Mouse (Mus musculus): ENCODE measurements at regions not wholly inside any gene's neighbourhood (a gene's known extent, or its start where the extent isn't known, plus 50 kb on each side); places are given as distances from the start of the nearest gene placed in this dataset.

DNA sequence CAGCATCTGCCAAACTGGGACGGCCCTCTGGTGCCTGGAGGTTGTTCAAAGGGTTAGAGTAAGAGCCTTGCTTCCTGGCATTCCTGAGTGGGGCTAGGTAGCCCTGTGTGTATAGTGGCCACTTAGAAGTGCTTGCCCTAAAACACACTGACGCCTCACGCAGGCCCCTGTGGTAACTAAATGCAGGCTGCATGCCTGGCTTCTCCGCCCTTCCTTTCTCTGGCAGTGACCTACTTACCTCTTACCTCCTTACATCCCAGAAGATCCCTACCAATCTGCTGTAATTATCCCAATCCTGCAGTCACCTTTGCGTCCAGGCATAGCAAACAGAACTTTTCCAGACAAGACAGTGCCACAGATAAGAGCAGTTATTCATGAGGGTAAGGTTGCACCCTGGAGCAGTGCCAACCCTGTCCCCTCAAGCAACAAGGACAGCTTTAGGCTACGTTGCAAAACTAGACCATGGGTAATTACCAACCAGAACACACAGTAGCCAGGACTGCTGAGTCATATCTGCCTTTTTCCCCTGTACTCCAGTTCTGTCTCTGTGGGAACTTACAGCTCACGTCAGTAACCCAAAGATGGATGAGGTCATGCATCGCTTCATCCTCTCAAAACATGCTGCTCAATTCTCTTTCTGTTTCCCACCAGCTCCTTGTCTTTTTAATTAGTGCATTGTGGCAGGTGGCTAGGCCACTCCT is 237.6 kb upstream of the Stt3b start:
- Histone ChIP-seq H3K4me1 (ENCODE audit: control insufficient read depth, insufficient read depth, low read length) (peaks cover 6% of the 10 kb centered on the region; the same call in 1 of the 2 replicates), H3K4me3 (ENCODE audit: insufficient read depth, low read depth, low read length) (no peak overlapping the region), H3K27me3 (replicated peaks; ENCODE audit: control insufficient read depth, insufficient read depth, low read length) (no peaks in the 10 kb centered on the region), H3K36me3 (ENCODE audit: control insufficient read depth, insufficient read depth, low read length) (no peaks in the 10 kb centered on the region), H3K27ac (ENCODE audit: insufficient read depth, low read depth, low read length) (no peak overlapping the region)
- TF ChIP-seq POLR2A (IDR thresholded peaks at IDR 0.05; ENCODE audit: low read depth, low read length) (no peak), CTCF (conservative IDR thresholded peaks at IDR 0.05; ENCODE audit: insufficient read depth, insufficient read length, low read depth, low read length) (no peak)
- WGBS: 46% methylated on average over 8 of the region's 8 CpGs
- DNase-seq: peak; percentile 14

DNA sequence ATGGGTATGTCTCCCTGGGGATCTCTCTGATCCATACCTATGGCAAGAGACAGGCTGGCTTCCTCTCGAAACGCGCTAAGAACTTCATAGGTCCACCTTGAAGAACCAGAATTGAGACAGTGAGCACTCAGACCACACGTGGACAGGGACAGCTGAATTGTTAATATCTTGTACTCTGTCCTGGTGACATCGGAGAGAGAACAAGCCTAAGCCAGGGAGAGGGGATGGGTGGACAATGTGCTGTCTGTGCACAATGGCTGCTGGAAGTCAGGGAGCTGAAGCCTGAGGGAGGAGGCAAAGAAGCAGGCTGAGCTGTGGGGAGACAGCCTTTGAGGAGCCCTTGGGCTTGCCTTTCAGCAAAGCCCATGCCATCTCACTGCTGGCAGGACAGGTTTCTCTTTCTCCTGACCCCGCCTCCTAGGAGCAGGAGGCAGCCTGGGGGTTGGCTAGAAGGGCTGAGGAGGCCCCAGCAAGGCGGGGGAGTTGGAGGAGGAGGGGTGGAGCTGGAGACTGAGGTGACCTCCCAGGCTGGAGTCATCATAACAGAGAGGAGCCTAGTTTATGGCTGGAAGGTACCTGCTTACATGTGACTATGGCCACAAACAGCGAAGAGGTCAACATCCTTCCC is 238.6 kb upstream of the Stt3b start:
- DNase-seq: no peak
- H3K4me1 ChIP-seq (ENCODE audit: control insufficient read depth, insufficient read depth, low read length): peaks cover 6% of the 10 kb centered on the region; the same call in 1 of the 2 replicates
- H3K27me3 ChIP-seq (replicated peaks; ENCODE audit: control insufficient read depth, insufficient read depth, low read length): no peaks in the 10 kb centered on the region
- no peak overlapping the region for H3K4me3 ChIP-seq (ENCODE audit: insufficient read depth, low read depth, low read length)
- TF ChIP-seq POLR2A (IDR thresholded peaks at IDR 0.05; ENCODE audit: low read depth, low read length) (no peak), CTCF (conservative IDR thresholded peaks at IDR 0.05; ENCODE audit: insufficient read depth, insufficient read length, low read depth, low read length) (no peak)
- no peaks in the 10 kb centered on the region for H3K36me3 ChIP-seq (ENCODE audit: control insufficient read depth, insufficient read depth, low read length)
- 65% methylated on average over 8 of the region's 8 CpGs for WGBS
- no peak overlapping the region for H3K27ac ChIP-seq (ENCODE audit: insufficient read depth, low read depth, low read length)

DNA sequence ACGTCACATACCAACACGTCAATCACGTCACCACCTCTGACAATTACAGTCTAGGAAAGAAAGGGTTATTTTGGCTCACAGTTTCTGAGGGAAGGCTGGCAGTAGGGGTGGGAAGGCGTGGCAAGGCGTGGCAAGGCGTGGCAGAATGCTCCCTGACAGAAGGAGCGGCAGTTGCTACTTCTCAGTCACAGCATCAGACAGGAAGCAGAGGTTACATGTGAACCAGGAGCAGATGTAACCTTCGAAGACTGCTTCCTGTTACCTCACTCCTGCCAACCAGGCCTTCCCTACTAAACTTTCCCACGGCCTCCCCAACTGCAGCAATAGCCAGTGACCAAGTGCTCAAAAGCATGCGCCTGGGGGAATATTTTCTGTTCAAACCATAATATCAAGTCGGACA is 240.9 kb upstream of the Stt3b start:
- TF ChIP-seq CTCF (conservative IDR thresholded peaks at IDR 0.05; ENCODE audit: insufficient read depth, insufficient read length, low read depth, low read length) (no peak), POLR2A (IDR thresholded peaks at IDR 0.05; ENCODE audit: low read depth, low read length) (no peak)
- Histone ChIP-seq H3K27ac (ENCODE audit: insufficient read depth, low read depth, low read length) (no peak overlapping the region), H3K4me1 (ENCODE audit: control insufficient read depth, insufficient read depth, low read length) (peaks cover 6% of the 10 kb centered on the region; the same call in 1 of the 2 replicates), H3K4me3 (ENCODE audit: insufficient read depth, low read depth, low read length) (no peak overlapping the region), H3K27me3 (replicated peaks; ENCODE audit: control insufficient read depth, insufficient read depth, low read length) (no peaks in the 10 kb centered on the region), H3K36me3 (ENCODE audit: control insufficient read depth, insufficient read depth, low read length) (no peaks in the 10 kb centered on the region)
- DNase-seq: no peak
- WGBS: 88% methylated on average over 11 of the region's 11 CpGs

DNA sequence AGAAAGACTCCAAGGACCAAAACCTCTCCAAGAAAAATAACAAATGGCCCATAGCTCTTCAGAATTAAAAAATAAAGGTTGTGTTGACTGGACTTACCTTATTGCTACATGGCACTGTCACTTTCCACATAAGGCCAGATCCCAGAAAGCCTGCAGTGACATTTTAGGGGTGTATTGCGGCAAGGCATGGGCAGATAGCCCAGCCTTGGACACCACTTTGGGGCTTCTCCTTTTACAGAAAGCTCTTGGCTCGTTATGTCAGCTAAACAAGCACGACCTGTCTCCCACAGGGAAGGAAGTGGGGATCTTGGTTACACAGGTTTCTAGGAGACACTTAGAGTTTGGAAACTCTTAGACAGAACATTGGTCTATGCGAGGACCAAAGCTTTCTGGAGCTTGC is 241.3 kb upstream of the Stt3b start:
- 88% methylated on average over 4 of the region's 4 CpGs for WGBS
- Histone ChIP-seq H3K36me3 (ENCODE audit: control insufficient read depth, insufficient read depth, low read length) (no peaks in the 10 kb centered on the region), H3K27ac (ENCODE audit: insufficient read depth, low read depth, low read length) (no peak overlapping the region), H3K4me1 (ENCODE audit: control insufficient read depth, insufficient read depth, low read length) (peaks cover 6% of the 10 kb centered on the region; the same call in 1 of the 2 replicates), H3K27me3 (replicated peaks; ENCODE audit: control insufficient read depth, insufficient read depth, low read length) (no peaks in the 10 kb centered on the region), H3K4me3 (ENCODE audit: insufficient read depth, low read depth, low read length) (no peak overlapping the region)
- DNase-seq: no peak
- TF ChIP-seq POLR2A (IDR thresholded peaks at IDR 0.05; ENCODE audit: low read depth, low read length) (no peak), CTCF (conservative IDR thresholded peaks at IDR 0.05; ENCODE audit: insufficient read depth, insufficient read length, low read depth, low read length) (no peak)

DNA sequence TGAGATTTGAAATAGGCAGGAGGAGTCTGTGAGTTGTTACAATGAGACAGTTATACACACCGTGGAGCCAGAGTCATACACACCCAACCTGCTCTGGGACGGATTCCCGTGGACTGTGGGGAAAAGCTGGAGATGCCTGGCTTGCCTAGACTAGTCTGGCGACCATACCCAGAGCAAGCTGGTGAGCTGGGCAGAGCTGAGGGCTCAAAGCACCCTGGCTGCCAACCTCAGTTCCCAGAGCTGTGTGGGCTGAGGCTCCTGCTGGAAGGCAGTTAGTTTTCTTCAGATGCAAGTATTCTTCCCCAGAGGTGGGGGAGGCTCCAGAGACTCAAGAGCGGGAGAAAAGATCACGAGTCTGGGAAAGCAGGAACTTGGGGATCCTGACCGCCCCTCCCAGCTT is 247.9 kb upstream of the Stt3b start:
- Histone ChIP-seq H3K27me3 (replicated peaks; ENCODE audit: control insufficient read depth, insufficient read depth, low read length) (no peaks in the 10 kb centered on the region), H3K4me1 (ENCODE audit: control insufficient read depth, insufficient read depth, low read length) (no peaks in the 10 kb centered on the region), H3K4me3 (ENCODE audit: insufficient read depth, low read depth, low read length) (no peak overlapping the region), H3K36me3 (ENCODE audit: control insufficient read depth, insufficient read depth, low read length) (no peaks in the 10 kb centered on the region), H3K27ac (ENCODE audit: insufficient read depth, low read depth, low read length) (no peak overlapping the region)
- WGBS: 90% methylated on average over 7 of the region's 7 CpGs
- DNase-seq: no peak
- TF ChIP-seq POLR2A (IDR thresholded peaks at IDR 0.05; ENCODE audit: low read depth, low read length) (no peak), CTCF (conservative IDR thresholded peaks at IDR 0.05; ENCODE audit: insufficient read depth, insufficient read length, low read depth, low read length) (no peak)

DNA sequence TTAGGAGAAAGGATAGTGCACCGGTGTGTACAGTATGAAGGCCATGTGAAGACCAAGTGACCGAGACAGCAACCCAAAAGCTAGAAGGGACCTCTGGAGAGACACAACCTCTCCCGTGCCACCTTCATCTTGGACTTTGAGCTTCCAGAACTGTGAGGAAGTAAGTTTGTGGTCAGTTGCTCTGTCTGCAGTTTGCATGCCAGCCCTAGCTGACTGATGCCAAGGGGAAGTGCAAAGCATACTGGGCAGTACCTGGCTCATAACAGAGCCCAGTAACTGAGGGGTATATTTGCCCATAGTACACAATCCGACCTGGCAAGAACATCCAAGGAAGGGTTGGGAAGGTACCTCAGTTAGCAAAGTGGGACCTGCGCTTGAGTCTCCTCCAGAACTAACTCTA is 249.3 kb upstream of the Stt3b start:
- TF ChIP-seq CTCF (conservative IDR thresholded peaks at IDR 0.05; ENCODE audit: insufficient read depth, insufficient read length, low read depth, low read length) (no peak), POLR2A (IDR thresholded peaks at IDR 0.05; ENCODE audit: low read depth, low read length) (no peak)
- WGBS: 91% methylated on average over 5 of the region's 5 CpGs
- no peaks in the 10 kb centered on the region for H3K4me1 ChIP-seq (ENCODE audit: control insufficient read depth, insufficient read depth, low read length)
- H3K27ac ChIP-seq (ENCODE audit: insufficient read depth, low read depth, low read length): no peak overlapping the region
- no peak overlapping the region for H3K4me3 ChIP-seq (ENCODE audit: insufficient read depth, low read depth, low read length)
- no peaks in the 10 kb centered on the region for H3K27me3 ChIP-seq (replicated peaks; ENCODE audit: control insufficient read depth, insufficient read depth, low read length)
- H3K36me3 ChIP-seq (ENCODE audit: control insufficient read depth, insufficient read depth, low read length): no peaks in the 10 kb centered on the region
- DNase-seq: no peak

DNA sequence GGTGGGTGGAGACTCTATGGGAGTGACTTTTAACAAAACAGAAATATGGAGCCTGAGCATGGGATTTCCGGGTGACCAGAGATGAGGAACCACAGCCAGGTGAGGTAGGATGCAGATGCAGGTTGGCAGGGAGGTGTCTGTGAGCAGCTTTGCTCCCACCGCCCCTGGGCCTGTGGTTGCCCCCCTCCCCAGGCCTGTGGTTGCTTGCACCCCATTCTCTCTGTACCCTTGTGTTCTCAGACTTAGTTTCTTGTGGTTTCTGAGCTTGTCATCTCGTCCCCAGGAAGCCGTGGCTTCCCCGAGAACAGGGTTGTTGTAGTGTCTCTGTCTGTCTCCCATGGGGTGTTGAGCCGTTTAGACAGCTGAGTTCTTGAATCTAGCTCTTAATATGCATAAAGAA is 251.0 kb upstream of the Stt3b start:
- Histone ChIP-seq H3K4me3 (ENCODE audit: insufficient read depth, low read depth, low read length) (no peak overlapping the region), H3K27me3 (replicated peaks; ENCODE audit: control insufficient read depth, insufficient read depth, low read length) (no peaks in the 10 kb centered on the region), H3K36me3 (ENCODE audit: control insufficient read depth, insufficient read depth, low read length) (no peaks in the 10 kb centered on the region), H3K27ac (ENCODE audit: insufficient read depth, low read depth, low read length) (no peak overlapping the region), H3K4me1 (ENCODE audit: control insufficient read depth, insufficient read depth, low read length) (no peaks in the 10 kb centered on the region)
- WGBS: 86% methylated on average over 6 of the region's 6 CpGs
- DNase-seq: no peak
- TF ChIP-seq POLR2A (IDR thresholded peaks at IDR 0.05; ENCODE audit: low read depth, low read length) (no peak), CTCF (conservative IDR thresholded peaks at IDR 0.05; ENCODE audit: insufficient read depth, insufficient read length, low read depth, low read length) (no peak)
